Mouse (Mus musculus) midbrain, embryonic 13.5 days (tissue): ENCODE measurements around the gene Mcoln1. TPM values are rescaled to one million over a fixed set of nuclear protein-coding genes. Genes with fewer than 3 reads are reported as not detected.

Experiments
- ATAC-seq: fragments of 200-750 bp; cut with Nextera tagmentation; 2 replicates; pipeline ENCODE4 v1.8.0; 2017; ENCODE audit warnings: mild to moderate bottlenecking, moderate TSS enrichment, moderate library complexity
- H3K27ac ChIP-seq: fragments of 300-500 bp; sonication (generic); 2 replicates; pipeline ENCODE4 v1.5.1; 2015; ENCODE audit warnings: inconsistent platforms, mild to moderate bottlenecking, moderate library complexity
- H3K27me3 ChIP-seq: fragments of 300-500 bp; sonication (generic); 2 replicates; pipeline ENCODE4 v1.6.1; 2015; ENCODE audit warnings: mild to moderate bottlenecking, inconsistent platforms
- H3K36me3 ChIP-seq: fragments of 300-500 bp; sonication (generic); 2 replicates; pipeline ENCODE4 v1.6.1; 2015; ENCODE audit warnings: mild to moderate bottlenecking, inconsistent platforms
- H3K4me1 ChIP-seq: fragments of 300-500 bp; sonication (generic); replicated peaks from 2 replicates; pipeline ENCODE4 v1.6.1; 2015; ENCODE audit warnings: inconsistent platforms
- H3K4me2 ChIP-seq: fragments of 300-500 bp; sonication (generic); replicated peaks from 2 replicates; pipeline ENCODE4 v1.6.1; 2015; ENCODE audit warnings: moderate library complexity, mild to moderate bottlenecking, inconsistent platforms
- H3K4me3 ChIP-seq: fragments of 300-500 bp; sonication (generic); replicated peaks from 2 replicates; pipeline ENCODE4 v1.5.1; 2015; ENCODE audit warnings: mild to moderate bottlenecking, inconsistent platforms
- H3K9ac ChIP-seq: fragments of 300-500 bp; sonication (generic); replicated peaks from 2 replicates; pipeline ENCODE4 v1.6.1; 2015; ENCODE audit warnings: mild to moderate bottlenecking, inconsistent platforms
- H3K9me3 ChIP-seq: fragments of 300-500 bp; sonication (generic); 2 replicates; pipeline ENCODE4 v1.6.1; 2016; ENCODE audit warnings: mild to moderate bottlenecking, inconsistent platforms
- WGBS: fragments of 180-500 bp; shearing (Covaris S2); methylation state at CpG from one replicate; pipeline ENCODE4 v1.1.7; 2015; 5-methylcytosine and 5-hydroxymethylcytosine counted together
- polyA plus RNA-seq: library from polyadenylated mRNA; unstranded; fragments of >200 nt; fragmentation: Nextera tagmentation; extraction: Ambion mirVana; gene quantifications from 2 replicates; pipeline ENCODE4 v1.2.1, GENCODE M21; 2015

Gene Mcoln1
- polyA plus RNA-seq, 1 experiment from 2014 or later, result 99.6 TPM

GRCm38 (mm10) chr8:3537666-3538065, 37.4 kb downstream of the Mcoln1 start:
- Histone ChIP-seq H3K4me1 (no peaks in the 10 kb centered on the region), H3K36me3 (peaks cover 85% of the 10 kb centered on the region), H3K27me3 (no peaks in the 10 kb centered on the region), H3K4me2 (no peak overlapping the region), H3K9me3 (no peaks in the 10 kb centered on the region), H3K4me3 (no peak overlapping the region), H3K9ac (no peak overlapping the region), H3K27ac (no peak overlapping the region)
- no peak for ATAC-seq
- 96% methylated on average over 26 of the region's 26 CpGs for WGBS

GRCm38 (mm10) chr8:3539146-3539545, 38.9 kb downstream of the Mcoln1 start:
- peaks cover 90% of the 10 kb centered on the region for H3K36me3 ChIP-seq
- H3K4me2 ChIP-seq, result no peak overlapping the region
- H3K4me3 ChIP-seq, result no peak overlapping the region
- H3K27me3 ChIP-seq, result no peaks in the 10 kb centered on the region
- 84% methylated on average over 7 of the region's 7 CpGs for WGBS
- H3K27ac ChIP-seq, result no peak overlapping the region
- H3K9me3 ChIP-seq, result no peaks in the 10 kb centered on the region
- ATAC-seq, result no peak
- H3K4me1 ChIP-seq, result no peaks in the 10 kb centered on the region
- no peak overlapping the region for H3K9ac ChIP-seq

- no peak for ATAC-seq
- H3K9ac ChIP-seq, result no peak overlapping the region
- no peak overlapping the region for H3K27ac ChIP-seq
- no peaks in the 10 kb centered on the region for H3K4me1 ChIP-seq
- H3K27me3 ChIP-seq, result no peaks in the 10 kb centered on the region
- no peaks in the 10 kb centered on the region for H3K9me3 ChIP-seq
- H3K4me2 ChIP-seq, result no peak overlapping the region
- WGBS, result 93% methylated on average over 4 of the region's 4 CpGs
- peaks cover 93% of the 10 kb centered on the region for H3K36me3 ChIP-seq
- no peak overlapping the region for H3K4me3 ChIP-seq
Measured at GRCm38 (mm10) chr8:3540076-3540475, 39.8 kb downstream of the Mcoln1 start.

GRCm38 (mm10) chr8:3546511-3546910, 46.3 kb downstream of the Mcoln1 start:
- H3K9ac ChIP-seq, result no peak overlapping the region
- H3K27ac ChIP-seq, result no peak overlapping the region
- H3K27me3 ChIP-seq, result no peaks in the 10 kb centered on the region
- H3K9me3 ChIP-seq, result no peaks in the 10 kb centered on the region
- H3K4me1 ChIP-seq, result no peaks in the 10 kb centered on the region
- peaks cover 47% of the 10 kb centered on the region for H3K36me3 ChIP-seq
- H3K4me2 ChIP-seq, result no peak overlapping the region
- 92% methylated on average over 2 of the region's 2 CpGs for WGBS
- ATAC-seq, result no peak
- no peak overlapping the region for H3K4me3 ChIP-seq

GRCm38 (mm10) chr8:3552240-3552639, 52.0 kb downstream of the Mcoln1 start:
- WGBS, result 82% methylated on average over 1 of the region's 1 CpGs
- Histone ChIP-seq H3K36me3 (no peaks in the 10 kb centered on the region), H3K4me2 (no peak overlapping the region), H3K27me3 (no peaks in the 10 kb centered on the region), H3K4me1 (no peaks in the 10 kb centered on the region), H3K27ac (no peak overlapping the region), H3K9me3 (no peaks in the 10 kb centered on the region), H3K4me3 (no peak overlapping the region), H3K9ac (no peak overlapping the region)
- ATAC-seq, result no peak

GRCm38 (mm10) chr8:3556114-3556513, 55.9 kb downstream of the Mcoln1 start:
- Histone ChIP-seq H3K4me2 (no peak overlapping the region), H3K36me3 (no peaks in the 10 kb centered on the region), H3K9me3 (no peaks in the 10 kb centered on the region), H3K4me1 (no peaks in the 10 kb centered on the region), H3K27me3 (no peaks in the 10 kb centered on the region), H3K27ac (no peak overlapping the region), H3K9ac (no peak overlapping the region), H3K4me3 (no peak overlapping the region)
- WGBS, result 65% methylated on average over 4 of the region's 4 CpGs
- ATAC-seq, result peak; percentile 96

Other genes starting within 250 kb of the Mcoln1 start
- gene Insr, start 220.8 kb upstream of the Mcoln1 start, polyA plus RNA-seq, result 53.9 and 58.6 TPM in 2 replicates
- not detected in 2 replicates for gene A430078G23Rik, start 147.0 kb upstream of the Mcoln1 start, polyA plus RNA-seq
- 10.4 and 12.5 TPM in 2 replicates for gene Arhgef18, start 107.5 kb upstream of the Mcoln1 start, polyA plus RNA-seq
- gene Pex11g, start 32.8 kb upstream of the Mcoln1 start, polyA plus RNA-seq, result 4.4 and 5.3 TPM in 2 replicates
- gene Tex45, start 29.6 kb upstream of the Mcoln1 start, polyA plus RNA-seq, result 0.17 and 0.23 TPM in 2 replicates
- gene Zfp358, start 7.3 kb upstream of the Mcoln1 start, polyA plus RNA-seq, result 85.1 and 90.0 TPM in 2 replicates
- gene Pnpla6, start 14.9 kb downstream of the Mcoln1 start, polyA plus RNA-seq, result 33.0 and 34.1 TPM in 2 replicates
- 1.1 and 1.3 TPM in 2 replicates for gene C330021F23Rik, start 67.5 kb downstream of the Mcoln1 start, polyA plus RNA-seq
- gene Camsap3, start 86.8 kb downstream of the Mcoln1 start, polyA plus RNA-seq, result 30.4 and 35.6 TPM in 2 replicates
- 58.6 and 63.2 TPM in 2 replicates for gene Xab2, start 120.9 kb downstream of the Mcoln1 start, polyA plus RNA-seq
- 117 and 119 TPM in 2 replicates for gene Pet100, start 121.1 kb downstream of the Mcoln1 start, polyA plus RNA-seq
- gene Pcp2, start 125.1 kb downstream of the Mcoln1 start, polyA plus RNA-seq, result 0.50 and 0.55 TPM in 2 replicates
- 28.8 and 31.3 TPM in 2 replicates for gene Stxbp2, start 130.5 kb downstream of the Mcoln1 start, polyA plus RNA-seq
- 0.24 and 0.48 TPM in 2 replicates for gene Retn, start 155.3 kb downstream of the Mcoln1 start, polyA plus RNA-seq
- 0.40 TPM in 1 of 2 replicates, not detected in the other for gene Mcemp1, start 165.3 kb downstream of the Mcoln1 start, polyA plus RNA-seq
- 9.6 and 12.4 TPM in 2 replicates for gene Fcor, start 171.9 kb downstream of the Mcoln1 start, polyA plus RNA-seq
- 58.6 and 60.2 TPM in 2 replicates for gene Trappc5, start 175.8 kb downstream of the Mcoln1 start, polyA plus RNA-seq
- 0.23 and 0.61 TPM in 2 replicates for gene Fcer2a, start 193.7 kb downstream of the Mcoln1 start, polyA plus RNA-seq
- not detected in 2 replicates for gene Clec4g, start 220.2 kb downstream of the Mcoln1 start, polyA plus RNA-seq
- not detected in 2 replicates for gene Cd209a, start 248.5 kb downstream of the Mcoln1 start, polyA plus RNA-seq